Mouse (Mus musculus) spleen, adult 2 months (tissue): ENCODE measurements around the gene Clrn2. TPM values are rescaled to one million over a fixed set of nuclear protein-coding genes. Genes with fewer than 3 reads are reported as not detected.
A peak's percentile ranks its signal among the peaks of the same experiment; 100 is the strongest.

Source experiments
- DNase-seq, 2 experiments: peaks; one replicate each; pipeline versions ENCODE4 v3.0.0 to v3.0.0-alpha.2; 2012 to 2021; ENCODE audit warnings: low spot score in 2 of 2, low read depth in 1 of 2
- H3K27ac ChIP-seq: fragments of 200-500 bp; 2 replicates; pipeline ENCODE4 v1.5.1; 2012; ENCODE audit warnings: low read length, inconsistent platforms; ENCODE audit not compliant: insufficient read depth
- H3K27me3 ChIP-seq: fragments of 200-500 bp; 2 replicates; pipeline ENCODE4 v1.6.1; 2012; ENCODE audit warnings: mild to moderate bottlenecking, moderate library complexity, low read length, inconsistent platforms; ENCODE audit not compliant: control insufficient read depth, insufficient read depth
- H3K36me3 ChIP-seq: fragments of 200-500 bp; 2 replicates; pipeline ENCODE4 v1.6.1; 2012; ENCODE audit warnings: mild to moderate bottlenecking, low read length, inconsistent platforms; ENCODE audit not compliant: control insufficient read depth, insufficient read depth
- H3K4me1 ChIP-seq: fragments of 200-500 bp; 2 replicates; pipeline ENCODE4 v1.6.1; 2011; ENCODE audit warnings: inconsistent platforms; ENCODE audit not compliant: control insufficient read depth, insufficient read depth, insufficient read length
- H3K4me3 ChIP-seq: fragments of 200-500 bp; 2 replicates; pipeline ENCODE4 v1.5.1; 2011; ENCODE audit warnings: mild to moderate bottlenecking, inconsistent platforms; ENCODE audit not compliant: insufficient read depth, insufficient read length; ENCODE audit errors: extremely low read depth
- CTCF ChIP-seq: fragments of 200-500 bp; IDR thresholded peaks from 2 replicates; pipeline ENCODE4 v1.5.1; 2011; ENCODE audit warnings: mild to moderate bottlenecking, inconsistent platforms; ENCODE audit not compliant: insufficient read depth, insufficient read length, insufficient replicate concordance; ENCODE audit errors: extremely low read depth
- POLR2A ChIP-seq: fragments of 200-500 bp; IDR thresholded peaks from 2 replicates; pipeline ENCODE4 v1.6.1; 2011; ENCODE audit warnings: low read depth, low read length, inconsistent platforms
- WGBS: fragments of 180-500 bp; shearing (Covaris S2); methylation state at CpG from one replicate; pipeline ENCODE4 v1.1.7; 2018; 5-methylcytosine and 5-hydroxymethylcytosine counted together
- polyA plus RNA-seq: library from polyadenylated mRNA; depleted of rRNA; stranded (reverse); fragments of >200 nt; gene quantifications from 2 replicates; pipeline ENCODE4 v1.2.3, GENCODE M21; 2012

Gene Clrn2
- polyA plus RNA-seq, 1 experiment = not detected

DNA sequence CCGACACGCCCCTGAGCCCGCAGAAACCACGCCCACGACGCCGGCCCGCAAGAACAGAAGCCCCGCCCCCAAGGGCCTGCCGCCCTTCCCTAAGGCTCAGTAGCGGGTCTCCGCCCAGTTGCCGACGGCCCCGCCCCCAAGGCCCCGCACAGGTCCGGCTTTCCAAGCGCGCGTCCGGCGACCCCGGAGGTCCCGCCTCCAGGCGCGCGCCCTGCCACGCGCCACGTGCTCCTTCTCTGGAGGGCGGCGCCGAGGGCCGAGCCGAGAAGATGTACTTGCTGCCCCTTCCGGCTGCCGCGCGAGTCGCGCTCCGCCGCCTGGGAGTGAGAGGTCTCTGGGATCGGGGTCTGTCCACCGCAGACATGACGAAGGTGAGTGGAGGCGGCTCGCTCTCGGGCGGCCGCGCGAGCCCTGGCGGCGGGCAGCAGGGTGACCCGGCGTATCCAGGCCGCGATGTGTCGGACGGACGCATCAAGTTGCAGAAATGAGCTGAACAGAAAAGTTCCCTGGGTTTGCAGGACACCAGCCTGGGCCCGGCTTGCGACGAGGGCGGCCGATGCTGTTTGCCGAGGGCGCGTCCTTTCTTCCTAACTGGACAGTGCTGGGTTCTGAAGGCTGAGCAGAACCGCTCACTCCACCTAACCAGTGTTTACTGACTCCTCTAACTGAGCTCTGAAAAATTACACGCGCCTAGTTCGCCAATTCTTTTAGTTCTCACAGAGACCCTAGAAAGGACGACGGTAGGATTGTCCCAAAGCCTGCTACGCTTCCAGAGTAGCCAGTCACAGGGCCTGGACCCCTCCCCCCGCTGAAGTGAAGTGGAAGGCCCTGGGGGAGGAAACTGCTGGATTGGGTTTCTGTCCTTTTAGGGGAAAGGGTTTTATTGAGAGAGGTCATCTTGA is 39.9 kb downstream of the Clrn2 start, which contains the start of gene Lap3:
Gene Lap3, plus strand, starts transcription at position 184 of the 902 bp plus-strand sequence.
- Histone ChIP-seq H3K36me3 (peaks cover 1% of the 10 kb centered on the region; the same call in 1 of the 2 replicates), H3K27ac (peak within 1 kb of the TSS; percentile 16; the same call in 1 of the 2 replicates), H3K4me3 (peak within 1 kb of the TSS; percentile 90), H3K27me3 (no peaks in the 10 kb centered on the region), H3K4me1 (peaks cover 2% of the 10 kb centered on the region)
- under 1% methylated on average over 78 of the region's 78 CpGs for WGBS
- peak; percentile 85 to 98 for DNase-seq
- 0 out of 2 replicates have a peak, but pooled peaks have one; percentile 17 for TF ChIP-seq CTCF
- peak; percentile 13; the same call in 1 of the 2 replicates for TF ChIP-seq POLR2A

GRCm38 (mm10) chr5:45494093-45494755 is 40.7 kb downstream of the Clrn2 start:
- TF ChIP-seq CTCF = no peak
- TF ChIP-seq POLR2A = no peak
- Histone ChIP-seq H3K36me3 (peaks cover 1% of the 10 kb centered on the region; the same call in 1 of the 2 replicates), H3K27me3 (no peaks in the 10 kb centered on the region), H3K4me3 (no peak overlapping the region), H3K4me1 (peaks cover 2% of the 10 kb centered on the region), H3K27ac (no peak overlapping the region)
- no peak for DNase-seq
- 78% methylated on average over 9 of the region's 9 CpGs for WGBS

DNA sequence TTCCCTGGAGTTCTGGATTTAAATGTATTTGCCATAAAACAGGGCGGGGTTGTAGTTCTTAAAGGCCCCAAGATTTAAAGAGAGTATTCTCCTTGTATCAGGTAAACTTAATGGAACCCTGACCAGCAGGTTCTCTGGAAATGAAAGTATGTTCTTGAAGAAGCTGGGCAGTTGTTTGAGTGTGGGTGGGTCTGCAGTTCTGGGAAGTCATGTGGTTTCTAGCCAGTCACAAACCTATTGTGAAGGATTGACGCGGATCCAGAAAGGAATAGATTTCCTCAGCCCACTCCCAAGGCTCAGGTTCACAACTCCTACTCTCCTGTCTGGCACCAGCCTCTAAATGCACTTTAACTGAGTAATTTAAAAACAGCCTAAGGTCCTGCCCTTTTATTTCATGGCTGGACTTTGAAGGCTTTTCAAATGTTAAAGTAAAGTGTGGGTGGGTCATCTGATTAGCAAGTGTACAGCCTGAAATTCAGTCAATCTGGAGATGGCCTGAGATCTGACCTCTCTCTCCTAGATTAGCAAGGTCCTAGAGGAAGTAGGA is 42.0 kb downstream of the Clrn2 start:
- Histone ChIP-seq H3K27me3 (no peaks in the 10 kb centered on the region), H3K36me3 (peaks cover 3% of the 10 kb centered on the region; the same call in 1 of the 2 replicates), H3K4me1 (peaks cover 2% of the 10 kb centered on the region), H3K27ac (no peak overlapping the region), H3K4me3 (no peak overlapping the region)
- WGBS = 93% methylated on average over 3 of the region's 3 CpGs
- DNase-seq = no peak
- no peak for TF ChIP-seq CTCF
- no peak for TF ChIP-seq POLR2A

DNA sequence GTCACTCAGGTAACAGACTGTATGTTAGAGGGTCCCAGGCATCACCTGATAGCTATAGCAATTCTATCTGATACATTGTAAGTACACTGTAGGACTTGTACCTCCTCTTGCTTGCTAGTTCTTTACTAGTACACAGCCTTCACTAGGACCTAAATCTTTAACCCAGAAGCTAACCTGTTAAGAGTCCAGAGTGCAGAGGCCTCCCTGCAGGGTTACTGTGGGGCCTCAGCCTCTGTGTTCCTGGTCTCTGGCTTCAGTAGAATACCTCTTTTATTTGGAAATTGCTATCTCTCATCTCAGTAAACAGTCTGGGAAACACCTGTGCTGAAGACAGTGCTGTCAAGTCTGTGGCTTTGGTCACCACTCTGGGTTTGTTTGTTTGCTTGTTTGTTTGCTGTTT is 42.5 kb downstream of the Clrn2 start:
- no peak for TF ChIP-seq POLR2A
- TF ChIP-seq CTCF = no peak
- Histone ChIP-seq H3K4me3 (no peak overlapping the region), H3K27me3 (no peaks in the 10 kb centered on the region), H3K36me3 (peaks cover 5% of the 10 kb centered on the region; the same call in 1 of the 2 replicates), H3K4me1 (peaks cover 2% of the 10 kb centered on the region), H3K27ac (no peak overlapping the region)
- no peak for DNase-seq

- peaks cover 6% of the 10 kb centered on the region; the same call in 1 of the 2 replicates for H3K36me3 ChIP-seq
- TF ChIP-seq POLR2A = no peak
- no peak for TF ChIP-seq CTCF
- peaks cover 2% of the 10 kb centered on the region for H3K4me1 ChIP-seq
- 91% methylated on average over 4 of the region's 4 CpGs for WGBS
- H3K4me3 ChIP-seq = no peak overlapping the region
- no peaks in the 10 kb centered on the region for H3K27me3 ChIP-seq
- DNase-seq = no peak
- H3K27ac ChIP-seq = no peak overlapping the region
These were observed 42.9 kb downstream of the Clrn2 start for GRCm38 (mm10) chr5:45496479-45496878.

DNA sequence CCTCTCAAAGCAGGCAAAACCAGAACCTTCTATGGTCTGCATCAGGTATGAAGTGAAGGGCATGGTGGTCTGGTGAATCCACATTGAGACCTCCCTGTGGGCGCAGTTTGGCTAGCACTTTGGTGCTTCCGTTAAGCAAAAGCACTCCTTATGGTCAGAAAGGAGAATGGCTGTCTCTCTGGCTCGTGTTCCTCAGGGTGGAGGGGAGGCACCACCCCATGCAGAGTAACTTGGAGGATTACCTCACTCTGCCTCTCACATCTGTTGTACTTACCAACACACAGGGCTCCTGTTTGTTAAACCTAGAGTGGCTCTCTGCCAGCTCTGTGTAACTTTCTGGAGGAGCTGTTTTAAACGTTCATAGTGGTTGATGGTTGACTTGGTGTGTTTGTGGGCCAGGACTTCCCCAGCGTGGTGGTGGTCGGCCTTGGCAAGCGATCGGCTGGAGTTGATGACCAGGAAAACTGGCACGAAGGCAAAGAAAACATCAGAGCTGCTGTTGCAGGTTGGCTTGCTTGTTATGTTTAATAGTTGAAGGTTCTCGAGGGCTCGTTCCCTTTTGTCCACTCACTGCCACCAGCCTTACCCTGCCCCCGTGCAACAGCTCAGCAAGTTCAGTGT is 43.5 kb downstream of the Clrn2 start:
- no peak for TF ChIP-seq CTCF
- no peak for TF ChIP-seq POLR2A
- H3K27me3 ChIP-seq = no peaks in the 10 kb centered on the region
- peaks cover 2% of the 10 kb centered on the region for H3K4me1 ChIP-seq
- 92% methylated on average over 12 of the region's 12 CpGs for WGBS
- H3K36me3 ChIP-seq = peaks cover 6% of the 10 kb centered on the region; the same call in 1 of the 2 replicates
- no peak for DNase-seq
- no peak overlapping the region for H3K27ac ChIP-seq
- H3K4me3 ChIP-seq = no peak overlapping the region
